Mouse (Mus musculus): ENCODE results near the gene Epop. TPM values are rescaled to one million over a fixed set of nuclear protein-coding genes. Genes with fewer than 3 reads are reported as not detected.
"Not testable (repeated sequence)": the region's sequence is repeated elsewhere in the genome, so short reads cannot be mapped to it uniquely, and the experiment has no call there.

Epop gene
- polyA plus RNA-seq, 1 experiment from 2014 or later, result 7.4 TPM

GRCm38 (mm10) chr11:97642746-97643145, 13.2 kb upstream of the Epop start:
- H3K36me3 ChIP-seq (ENCODE audit: insufficient read depth), result no peaks in the 10 kb centered on the region
- WGBS, result 44% methylated on average over 2 of the region's 2 CpGs
- no peak overlapping the region for H3K9ac ChIP-seq
- H3K27me3 ChIP-seq (ENCODE audit: insufficient read depth, low read length), result no peaks in the 10 kb centered on the region
- no peaks in the 10 kb centered on the region for H3K4me1 ChIP-seq (ENCODE audit: insufficient read depth)
- H3K4me2 ChIP-seq, result no peak overlapping the region
- no peak overlapping the region for H3K4me3 ChIP-seq (ENCODE audit: low read depth, low read length)
- DNase-seq, result no peak
- ATAC-seq (ENCODE audit: insufficient read depth), result no peak
- peak; percentile 20 for TF ChIP-seq CTCF (IDR thresholded peaks at IDR 0.05; ENCODE audit: low read depth)
- no peak overlapping the region for H3K27ac ChIP-seq (ENCODE audit: low read depth)
- no peaks in the 10 kb centered on the region for H3K9me3 ChIP-seq (ENCODE audit: low read depth, low read length)

GRCm38 (mm10) chr11:97641668-97642067, 12.2 kb upstream of the Epop start:
- 42% methylated on average over 8 of the region's 8 CpGs for WGBS
- H3K4me1 ChIP-seq (ENCODE audit: insufficient read depth), result no peaks in the 10 kb centered on the region
- no peak for TF ChIP-seq CTCF (IDR thresholded peaks at IDR 0.05; ENCODE audit: low read depth)
- no peaks in the 10 kb centered on the region for H3K9me3 ChIP-seq (ENCODE audit: low read depth, low read length)
- no peak overlapping the region for H3K4me3 ChIP-seq (ENCODE audit: low read depth, low read length)
- H3K4me2 ChIP-seq, result no peak overlapping the region
- ATAC-seq (ENCODE audit: insufficient read depth) (no peak), DNase-seq (no peak)
- no peak overlapping the region for H3K27ac ChIP-seq (ENCODE audit: low read depth)
- H3K36me3 ChIP-seq (ENCODE audit: insufficient read depth), result no peaks in the 10 kb centered on the region
- H3K27me3 ChIP-seq (ENCODE audit: insufficient read depth, low read length), result no peaks in the 10 kb centered on the region
- no peak overlapping the region for H3K9ac ChIP-seq

DNA sequence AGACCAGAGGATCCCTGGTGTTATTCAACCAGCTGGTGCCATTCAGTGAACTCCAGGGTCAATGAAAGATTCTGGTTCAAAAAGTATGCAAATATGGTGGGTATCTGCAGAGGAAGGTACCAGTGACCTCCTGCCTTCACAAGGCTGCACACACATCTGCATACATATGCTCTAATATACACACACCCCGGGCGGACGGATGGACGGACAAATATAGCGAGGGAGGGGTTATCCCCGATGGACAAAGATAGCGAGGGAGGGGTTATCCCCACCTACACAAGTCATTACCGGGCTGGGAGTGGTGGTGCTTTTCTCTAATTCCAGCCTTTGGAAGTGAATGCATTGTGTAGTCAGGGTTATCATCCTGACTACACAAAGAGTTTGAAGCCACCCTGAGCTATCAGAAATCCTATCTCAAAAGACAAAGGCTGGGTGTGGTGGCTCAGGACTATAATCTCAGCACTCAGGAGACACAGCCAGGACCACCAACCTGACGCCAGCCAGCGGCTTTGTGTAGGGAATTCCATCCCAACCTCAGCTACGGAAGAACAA, 6.0 kb upstream of the Epop start:
- H3K27me3 ChIP-seq (ENCODE audit: insufficient read depth, low read length), result peaks cover 14% of the 10 kb centered on the region; the same call in 1 of the 2 replicates
- H3K4me1 ChIP-seq (ENCODE audit: insufficient read depth), result no peaks in the 10 kb centered on the region
- no peak for DNase-seq
- 56% methylated on average over 11 of the region's 11 CpGs for WGBS
- H3K4me3 ChIP-seq (ENCODE audit: low read depth, low read length), result no peak overlapping the region
- ATAC-seq (ENCODE audit: insufficient read depth), result no peak
- H3K27ac ChIP-seq (ENCODE audit: low read depth), result no peak overlapping the region
- no peak for TF ChIP-seq CTCF (IDR thresholded peaks at IDR 0.05; ENCODE audit: low read depth)
- no peaks in the 10 kb centered on the region for H3K36me3 ChIP-seq (ENCODE audit: insufficient read depth)
- H3K9me3 ChIP-seq (ENCODE audit: low read depth, low read length), result no peaks in the 10 kb centered on the region
- H3K9ac ChIP-seq, result no peak overlapping the region
- H3K4me2 ChIP-seq, result no peak overlapping the region

GRCm38 (mm10) chr11:97632440-97632839, 2.9 kb upstream of the Epop start:
- DNase-seq; H3K9me3 ChIP-seq (ENCODE audit: low read depth, low read length); ATAC-seq (ENCODE audit: insufficient read depth); H3K9ac ChIP-seq; H3K4me3 ChIP-seq (ENCODE audit: low read depth, low read length); H3K36me3 ChIP-seq (ENCODE audit: insufficient read depth); H3K27ac ChIP-seq (ENCODE audit: low read depth); H3K4me1 ChIP-seq (ENCODE audit: insufficient read depth); H3K4me2 ChIP-seq: not testable (repeated sequence)
- H3K27me3 ChIP-seq (ENCODE audit: insufficient read depth, low read length), result peaks cover 43% of the 10 kb centered on the region
- 77% methylated on average over 4 of the region's 4 CpGs for WGBS

GRCm38 (mm10) chr11:97631938-97632337, 2.4 kb upstream of the Epop start:
- Histone ChIP-seq H3K9ac (no peak overlapping the region), H3K4me3 (ENCODE audit: low read depth, low read length) (no peak overlapping the region), H3K27me3 (ENCODE audit: insufficient read depth, low read length) (peaks cover 48% of the 10 kb centered on the region), H3K9me3 (ENCODE audit: low read depth, low read length) (no peaks in the 10 kb centered on the region), H3K27ac (ENCODE audit: low read depth) (no peak overlapping the region), H3K4me2 (no peak overlapping the region), H3K4me1 (ENCODE audit: insufficient read depth) (peaks cover 5% of the 10 kb centered on the region), H3K36me3 (ENCODE audit: insufficient read depth) (no peaks in the 10 kb centered on the region)
- ATAC-seq (ENCODE audit: insufficient read depth) (no peak), DNase-seq (peak; percentile 88)
- peak; percentile 98 for TF ChIP-seq CTCF (IDR thresholded peaks at IDR 0.05; ENCODE audit: low read depth)
- WGBS, result 3% methylated on average over 12 of the region's 12 CpGs

DNA sequence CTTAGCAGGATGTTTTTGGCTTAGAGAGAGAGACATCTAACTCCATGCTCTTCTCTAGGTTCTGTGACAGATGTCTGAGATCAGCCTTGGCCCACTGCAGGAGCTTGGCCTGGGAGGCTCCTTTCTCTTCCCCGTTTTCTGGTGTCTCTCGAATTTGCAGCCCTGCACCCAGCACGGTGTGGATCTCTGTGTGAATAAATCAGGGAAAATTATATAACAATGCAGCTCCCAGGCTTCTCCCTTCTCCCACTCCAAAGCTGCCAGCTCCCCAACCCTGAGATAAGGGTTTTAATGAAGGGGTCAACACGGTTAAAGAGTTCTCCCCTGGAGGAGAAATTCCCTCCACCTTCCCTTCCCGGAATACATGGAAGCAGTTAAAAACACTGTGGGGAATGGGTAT, 2.0 kb upstream of the Epop start:
- no peak overlapping the region for H3K4me3 ChIP-seq (ENCODE audit: low read depth, low read length)
- TF ChIP-seq CTCF (IDR thresholded peaks at IDR 0.05; ENCODE audit: low read depth), result no peak
- no peak for ATAC-seq (ENCODE audit: insufficient read depth)

DNA sequence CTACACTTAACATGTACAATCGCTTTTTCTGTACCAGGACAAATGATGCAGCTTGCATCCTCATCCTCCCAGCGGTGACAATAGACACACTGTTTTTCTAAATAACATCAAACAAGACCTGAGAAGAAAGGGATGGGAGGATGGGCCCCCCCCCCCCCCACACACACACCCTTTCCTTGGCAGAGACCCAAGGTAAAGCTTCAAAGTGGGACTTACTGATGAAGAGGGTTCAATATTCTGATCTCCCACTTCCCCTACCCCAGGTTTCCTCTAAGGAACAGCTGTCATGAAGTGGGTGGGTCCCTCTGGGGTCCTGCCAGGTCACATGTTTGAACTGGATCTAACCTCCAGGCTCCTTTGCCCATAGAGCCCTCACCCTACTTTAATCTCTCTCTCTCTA, 1.5 kb upstream of the Epop start:
- DNase-seq (no peak), ATAC-seq (ENCODE audit: insufficient read depth) (no peak)
- peaks cover 56% of the 10 kb centered on the region for H3K27me3 ChIP-seq (ENCODE audit: insufficient read depth, low read length)
- H3K36me3 ChIP-seq (ENCODE audit: insufficient read depth), result no peaks in the 10 kb centered on the region
- peaks cover 5% of the 10 kb centered on the region for H3K4me1 ChIP-seq (ENCODE audit: insufficient read depth)
- no peak overlapping the region for H3K4me3 ChIP-seq (ENCODE audit: low read depth, low read length)
- WGBS, result 34% methylated on average over 2 of the region's 2 CpGs
- H3K4me2 ChIP-seq, result no peak overlapping the region
- no peak overlapping the region for H3K27ac ChIP-seq (ENCODE audit: low read depth)
- no peaks in the 10 kb centered on the region for H3K9me3 ChIP-seq (ENCODE audit: low read depth, low read length)
- TF ChIP-seq CTCF (IDR thresholded peaks at IDR 0.05; ENCODE audit: low read depth), result no peak
- no peak overlapping the region for H3K9ac ChIP-seq

More for the DNA sequence above, 2.0 kb upstream of the Epop start:
- H3K4me2 ChIP-seq, result no peak overlapping the region
- DNase-seq, result no peak
- WGBS, result 20% methylated on average over 5 of the region's 5 CpGs
- H3K9ac ChIP-seq, result no peak overlapping the region
- H3K9me3 ChIP-seq (ENCODE audit: low read depth, low read length), result no peaks in the 10 kb centered on the region
- H3K36me3 ChIP-seq (ENCODE audit: insufficient read depth), result no peaks in the 10 kb centered on the region
- H3K4me1 ChIP-seq (ENCODE audit: insufficient read depth), result peaks cover 5% of the 10 kb centered on the region
- H3K27me3 ChIP-seq (ENCODE audit: insufficient read depth, low read length), result peaks cover 52% of the 10 kb centered on the region
- H3K27ac ChIP-seq (ENCODE audit: low read depth), result no peak overlapping the region

All from lung, embryonic 14.5 days (tissue).